Mouse (Mus musculus) large intestine, adult 2 months (tissue): ENCODE measurements at regions not wholly inside any gene's neighbourhood (a gene's known extent, or its start where the extent isn't known, plus 50 kb on each side); places are given as distances from the start of the nearest gene placed in this dataset.

Source experiments
- DNase-seq: peaks from one replicate; pipeline ENCODE4 v3.0.0-alpha.2; 2012; ENCODE audit warnings: low read depth, low spot score
- WGBS: fragments of 180-500 bp; shearing (Covaris S2); methylation state at CpG from one replicate; pipeline ENCODE4 v1.1.7; 2018; 5-methylcytosine and 5-hydroxymethylcytosine counted together

DNA sequence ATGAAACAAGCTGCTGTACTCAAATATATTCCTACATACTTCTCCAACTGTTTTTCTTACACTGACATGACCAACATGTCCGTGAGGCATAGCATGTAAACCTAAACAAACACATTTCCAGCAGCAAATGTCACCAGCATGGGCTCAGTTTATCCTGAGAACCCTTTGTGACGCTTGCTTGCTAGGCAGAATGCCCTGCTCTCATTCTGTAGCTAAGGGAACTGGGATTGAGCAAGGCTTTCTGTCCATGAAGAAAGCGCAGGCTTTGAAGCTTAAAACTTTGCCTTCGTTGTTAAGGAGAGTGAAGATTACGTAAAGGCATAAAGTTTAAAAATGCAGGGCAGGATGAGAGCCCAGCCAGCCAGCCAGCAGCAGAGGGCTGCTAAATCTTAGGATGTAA is 85.6 kb upstream of the Epha4 start:
- WGBS = 49% methylated on average over 5 of the region's 5 CpGs
- DNase-seq = no peak

DNA sequence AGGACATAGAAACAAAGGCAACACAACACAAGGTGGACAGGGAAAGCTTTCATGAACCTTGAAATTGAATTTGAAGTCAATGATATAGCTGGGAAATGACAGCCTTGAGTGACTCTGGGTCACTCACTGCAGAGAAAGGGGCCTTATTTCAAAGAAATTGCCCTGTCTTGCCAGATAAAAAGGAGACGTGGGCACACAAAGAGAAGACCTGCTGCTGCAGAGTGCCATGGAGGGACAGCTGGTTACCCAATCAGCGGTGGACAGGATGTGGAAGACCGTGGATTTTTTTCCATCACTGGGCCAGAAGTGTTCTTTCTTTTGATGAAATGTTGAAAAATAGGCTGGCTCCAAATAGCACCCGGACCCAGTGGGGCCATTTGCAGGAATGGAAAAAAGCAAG is 77.8 kb upstream of the Epha4 start:
- WGBS = 88% methylated on average over 4 of the region's 4 CpGs

DNA sequence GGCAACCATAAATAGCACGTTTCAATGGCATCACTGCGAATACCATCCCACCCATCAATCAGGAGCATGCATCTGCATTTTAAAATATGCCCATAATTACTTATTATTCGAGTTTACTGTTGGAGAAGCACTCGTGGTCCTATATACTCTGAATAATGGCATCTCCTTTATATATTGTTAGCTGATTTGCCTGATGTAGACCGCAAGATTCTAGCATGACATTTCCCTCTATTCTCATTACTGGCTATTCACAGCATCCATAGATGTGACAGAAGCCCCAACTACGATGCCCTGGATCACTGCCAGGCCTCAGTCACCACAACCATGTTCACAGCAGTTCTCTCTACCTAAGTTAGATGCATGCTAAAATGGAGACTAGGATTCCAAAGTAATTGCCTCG is 77.4 kb upstream of the Epha4 start:
- no peak for DNase-seq
- WGBS = 75% methylated on average over 7 of the region's 7 CpGs

More for the DNA sequence above, 77.8 kb upstream of the Epha4 start:
- DNase-seq = no peak

DNA sequence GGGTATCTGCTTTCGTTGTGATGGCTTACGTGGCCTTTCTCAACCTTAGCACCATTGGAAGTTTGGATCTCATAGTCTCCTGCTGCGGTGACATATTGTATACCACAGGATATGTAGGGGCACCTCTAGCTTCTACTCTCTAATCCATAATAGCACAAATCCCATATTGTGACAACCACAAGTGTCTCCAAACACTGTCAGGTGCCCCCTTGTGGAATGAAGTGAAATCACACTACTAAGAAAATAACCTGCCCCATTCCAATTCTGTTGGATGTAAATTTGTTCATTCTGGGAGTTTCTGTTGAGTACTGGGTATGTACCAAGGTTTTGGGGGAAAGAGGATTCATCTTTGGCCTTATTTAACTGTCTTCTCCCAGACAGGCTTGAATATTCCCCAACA is 74.5 kb upstream of the Epha4 start:
- DNase-seq = no peak
- WGBS = 97% methylated on average over 3 of the region's 3 CpGs

DNA sequence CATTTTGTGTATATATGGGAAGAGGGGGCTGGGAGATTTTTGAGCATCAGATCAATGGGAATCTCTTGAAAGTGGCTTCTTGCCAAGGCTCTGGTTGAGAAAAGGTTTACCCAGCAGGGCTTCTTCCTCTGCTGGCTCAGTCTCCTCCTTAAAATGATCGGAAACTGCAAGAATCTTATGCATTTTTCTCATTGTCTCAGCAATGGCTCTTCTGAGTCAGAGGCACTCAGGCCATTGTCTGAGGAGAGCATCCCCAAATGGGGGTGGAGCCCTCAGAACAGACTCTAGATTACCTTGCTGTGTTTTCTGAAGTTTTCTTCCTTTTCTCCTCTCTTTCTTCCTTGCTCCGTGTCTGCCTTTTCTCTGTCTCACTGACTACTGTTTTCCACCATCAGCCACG is 70.6 kb upstream of the Epha4 start:
- 60% methylated on average over 3 of the region's 3 CpGs for WGBS

DNA sequence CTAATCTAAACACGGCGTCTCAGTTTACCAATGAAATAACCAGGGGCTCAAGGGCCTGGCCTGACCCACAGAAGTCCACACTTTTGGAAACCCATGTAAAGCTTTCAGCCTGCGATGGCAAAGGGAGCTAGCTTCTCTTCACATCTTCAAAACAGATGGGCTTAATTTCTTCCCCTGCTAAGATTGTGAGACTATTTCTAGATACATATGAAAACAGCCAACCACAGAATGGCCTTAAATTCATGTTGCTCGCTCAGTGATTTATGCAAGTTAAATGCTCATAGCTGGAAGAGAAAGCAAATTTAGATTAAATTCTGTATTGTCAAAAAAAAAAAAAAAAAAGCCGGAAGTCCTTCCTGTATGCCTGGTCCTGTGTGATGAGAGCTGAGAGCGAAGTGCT is 53.2 kb upstream of the Epha4 start:
- 86% methylated on average over 6 of the region's 6 CpGs for WGBS

More for the DNA sequence above, 70.6 kb upstream of the Epha4 start:
- no peak for DNase-seq

DNA sequence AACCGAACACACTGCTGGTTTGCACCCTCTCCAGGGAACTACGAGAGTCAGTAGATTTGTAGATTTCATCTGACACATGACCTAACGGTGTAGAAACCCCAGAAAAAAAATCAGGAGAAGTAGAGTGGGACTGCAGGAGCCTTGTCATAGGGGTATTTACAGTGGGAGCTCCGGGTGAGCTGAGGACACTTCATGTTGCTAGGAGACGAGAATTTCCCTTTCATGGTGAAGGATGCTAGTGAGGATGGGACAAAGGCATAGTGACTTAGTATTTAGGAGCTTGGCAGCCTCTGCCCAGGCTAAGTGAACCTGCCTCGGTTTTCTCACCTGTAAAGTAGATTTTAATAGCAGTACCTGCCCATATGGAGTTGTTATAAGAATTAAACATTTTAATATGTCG is 52.8 kb upstream of the Epha4 start:
- no peak for DNase-seq
- 72% methylated on average over 7 of the region's 7 CpGs for WGBS

More for the DNA sequence above, 53.2 kb upstream of the Epha4 start:
- no peak for DNase-seq
